Mouse (Mus musculus) small intestine, adult 2 months (tissue): Measurements from ENCODE around the gene Tuba3a.

Source experiments
- CTCF ChIP-seq: fragments of 200-500 bp; IDR thresholded peaks from 2 replicates; pipeline ENCODE4 v1.5.1; 2012; ENCODE audit warnings: low read depth, mild to moderate bottlenecking, control low read depth, inconsistent platforms, low read length, moderate library complexity, mixed read lengths; ENCODE audit not compliant: insufficient replicate concordance, insufficient read length; ENCODE audit errors: extremely low read depth
- POLR2A ChIP-seq: fragments of 200-500 bp; IDR thresholded peaks from 2 replicates; pipeline ENCODE4 v1.6.1; 2012; ENCODE audit warnings: low read depth, mild to moderate bottlenecking, control low read depth, inconsistent platforms, low read length, moderate library complexity

DNA sequence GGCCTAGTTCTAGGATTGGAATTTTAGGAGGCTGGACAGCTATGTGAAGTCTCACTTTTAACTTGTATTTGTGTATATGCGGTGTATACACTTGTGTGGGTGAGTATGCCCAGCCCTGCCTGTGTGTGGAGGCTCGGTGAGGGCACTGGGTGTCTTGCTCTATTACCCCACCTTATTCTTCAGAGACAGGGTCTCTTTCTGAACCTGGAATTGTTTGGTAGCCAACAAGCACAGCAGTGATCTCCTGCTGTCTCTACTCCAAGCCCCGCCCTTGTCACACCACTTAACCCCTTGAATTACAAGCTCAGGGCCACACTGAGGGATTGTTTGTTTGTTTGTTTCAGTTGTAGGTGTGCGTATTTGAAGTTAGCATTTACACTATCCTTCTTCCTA is 53.8 kb downstream of the Tuba3a start:
- TF ChIP-seq POLR2A (no peak), CTCF (no peak)
